Mouse (Mus musculus): ENCODE data around the gene Ucp3. TPM values are rescaled to one million over a fixed set of nuclear protein-coding genes. Genes with fewer than 3 reads are reported as not detected.
A peak's percentile ranks its signal among the peaks of the same experiment; 100 is the strongest.

Ucp3 gene
- polyA plus RNA-seq, 1 experiment, result 4.4 TPM

GRCm38 (mm10) chr7:100488474-100489048 lies 15.8 kb downstream of the Ucp3 start:
- Histone ChIP-seq H3K4me3 (replicated peaks; ENCODE audit: insufficient read depth, low read depth, low read length) (no peak overlapping the region), H3K27me3 (ENCODE audit: control insufficient read depth, insufficient read depth, low read length) (no peaks in the 10 kb centered on the region), H3K27ac (ENCODE audit: insufficient read depth, low read length) (no peak overlapping the region), H3K4me1 (ENCODE audit: control insufficient read depth, insufficient read depth, low read length) (no peaks in the 10 kb centered on the region)
- 28% methylated on average over 10 of the region's 10 CpGs for WGBS
- TF ChIP-seq CTCF (IDR thresholded peaks at IDR 0.05; ENCODE audit: borderline replicate concordance, insufficient read depth, low read depth, low read length), result no peak
- no peak for TF ChIP-seq POLR2A (IDR thresholded peaks at IDR 0.05; ENCODE audit: borderline replicate concordance, insufficient read depth, low read length)
- DNase-seq, result no peak

GRCm38 (mm10) chr7:100492391-100493116 lies 19.8 kb downstream of the Ucp3 start:
- 14% methylated on average over 36 of the region's 36 CpGs for WGBS
- H3K27ac ChIP-seq (ENCODE audit: insufficient read depth, low read length), result no peak overlapping the region

GRCm38 (mm10) chr7:100493117-100493483 lies 20.3 kb downstream of the Ucp3 start, which contains the start of gene Ucp2:
Gene Ucp2, plus strand, starts transcription at chr7:100493337.
- 2% methylated on average over 27 of the region's 27 CpGs for WGBS
- peak in 1 of 2 experiments; percentile 24 for DNase-seq
- Histone ChIP-seq H3K4me3 (replicated peaks; ENCODE audit: insufficient read depth, low read depth, low read length) (peak within 1 kb of the TSS; percentile 55), H3K27ac (ENCODE audit: insufficient read depth, low read length) (no peak within 1 kb of the TSS), H3K27me3 (ENCODE audit: control insufficient read depth, insufficient read depth, low read length) (no peaks in the 10 kb centered on the region), H3K4me1 (ENCODE audit: control insufficient read depth, insufficient read depth, low read length) (no peaks in the 10 kb centered on the region)
- no peak for TF ChIP-seq CTCF (IDR thresholded peaks at IDR 0.05; ENCODE audit: borderline replicate concordance, insufficient read depth, low read depth, low read length)
- 0 out of 2 replicates have a peak, but pooled peaks have one; percentile 14 for TF ChIP-seq POLR2A (IDR thresholded peaks at IDR 0.05; ENCODE audit: borderline replicate concordance, insufficient read depth, low read length)

More at GRCm38 (mm10) chr7:100492391-100493116, 19.8 kb downstream of the Ucp3 start:
- no peaks in the 10 kb centered on the region for H3K27me3 ChIP-seq (ENCODE audit: control insufficient read depth, insufficient read depth, low read length)
- TF ChIP-seq POLR2A (IDR thresholded peaks at IDR 0.05; ENCODE audit: borderline replicate concordance, insufficient read depth, low read length), result no peak
- no peak for TF ChIP-seq CTCF (IDR thresholded peaks at IDR 0.05; ENCODE audit: borderline replicate concordance, insufficient read depth, low read depth, low read length)
- no peak for DNase-seq
- H3K4me3 ChIP-seq (replicated peaks; ENCODE audit: insufficient read depth, low read depth, low read length), result peak overlapping the region; percentile 25
- H3K4me1 ChIP-seq (ENCODE audit: control insufficient read depth, insufficient read depth, low read length), result no peaks in the 10 kb centered on the region

DNA sequence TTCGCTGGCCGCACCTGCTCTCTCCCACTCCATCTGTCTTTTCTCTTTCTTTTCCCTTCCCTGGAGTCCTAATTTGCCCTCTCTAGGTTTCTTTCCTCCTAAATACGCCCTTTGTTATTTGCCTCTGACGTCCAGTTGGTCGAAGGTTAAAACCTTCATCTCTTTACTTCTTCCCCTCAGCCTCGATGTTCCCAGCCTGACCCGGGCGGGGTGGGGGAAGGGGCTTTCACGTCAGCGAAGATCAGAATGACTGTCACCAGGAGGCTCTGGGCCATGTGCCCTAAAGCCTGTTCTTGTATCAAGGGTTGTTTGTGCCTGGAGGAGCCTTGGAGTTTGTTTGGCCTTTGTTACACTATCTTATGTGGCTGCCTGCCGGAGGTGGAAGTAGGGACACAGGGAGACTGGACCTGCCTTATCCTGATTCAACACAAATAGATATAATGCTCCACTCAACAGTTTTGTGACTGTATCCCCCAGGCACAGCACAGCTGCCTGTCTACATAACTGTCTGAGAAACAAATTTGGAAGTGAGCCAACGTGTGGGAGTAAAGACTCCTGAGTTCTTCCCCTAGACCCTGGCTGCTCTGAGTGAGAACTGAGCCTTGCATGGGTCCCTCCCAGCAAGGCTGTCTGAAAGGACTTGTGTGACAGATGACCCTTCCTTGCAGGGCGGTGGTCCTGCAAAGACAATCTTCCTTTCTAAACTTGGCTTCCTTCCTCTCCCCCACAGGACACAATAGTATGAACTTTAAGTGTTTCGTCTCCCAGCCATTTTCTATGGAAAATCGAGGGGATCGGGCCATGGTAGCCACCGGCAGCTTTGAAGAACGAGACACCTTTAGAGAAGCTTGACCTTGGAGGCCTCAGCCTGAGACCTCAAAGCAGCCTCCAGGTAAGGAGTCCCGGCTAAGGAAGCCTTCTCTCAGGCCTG lies 21.0 kb downstream of the Ucp3 start:
- no peak for TF ChIP-seq POLR2A (IDR thresholded peaks at IDR 0.05; ENCODE audit: borderline replicate concordance, insufficient read depth, low read length)
- no peak for TF ChIP-seq CTCF (IDR thresholded peaks at IDR 0.05; ENCODE audit: borderline replicate concordance, insufficient read depth, low read depth, low read length)

DNA sequence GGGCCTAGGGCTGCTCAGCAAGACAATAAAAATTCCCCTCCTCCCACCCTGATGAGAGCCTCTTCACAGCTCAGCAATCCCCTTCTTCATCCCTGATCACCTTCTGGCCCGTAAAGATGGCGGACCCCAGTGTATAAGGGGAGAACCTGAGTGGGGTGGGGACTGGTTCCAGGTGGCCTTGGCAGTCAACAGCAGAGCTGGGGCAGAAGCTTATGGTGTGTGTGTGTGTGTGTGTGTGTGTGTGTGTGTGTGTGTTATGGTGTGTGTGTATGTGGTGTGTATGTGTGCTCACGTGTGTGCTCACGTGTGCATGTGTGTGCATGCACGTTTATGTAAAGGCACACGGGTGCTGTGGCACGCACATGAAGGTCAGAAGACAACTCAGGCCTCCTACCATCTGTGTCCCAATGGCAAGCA lies 21.6 kb downstream of the Ucp3 start:
- TF ChIP-seq CTCF (IDR thresholded peaks at IDR 0.05; ENCODE audit: borderline replicate concordance, insufficient read depth, low read depth, low read length) (no peak), POLR2A (IDR thresholded peaks at IDR 0.05; ENCODE audit: borderline replicate concordance, insufficient read depth, low read length) (no peak)
- no peak for DNase-seq
- Histone ChIP-seq H3K27me3 (ENCODE audit: control insufficient read depth, insufficient read depth, low read length) (no peaks in the 10 kb centered on the region), H3K27ac (ENCODE audit: insufficient read depth, low read length) (no peak overlapping the region), H3K4me1 (ENCODE audit: control insufficient read depth, insufficient read depth, low read length) (no peaks in the 10 kb centered on the region), H3K4me3 (replicated peaks; ENCODE audit: insufficient read depth, low read depth, low read length) (no peak overlapping the region)
- 97% methylated on average over 7 of the region's 7 CpGs for WGBS

More for the DNA sequence above, 21.0 kb downstream of the Ucp3 start:
- Histone ChIP-seq H3K4me3 (replicated peaks; ENCODE audit: insufficient read depth, low read depth, low read length) (peak overlapping the region; percentile 55), H3K27me3 (ENCODE audit: control insufficient read depth, insufficient read depth, low read length) (no peaks in the 10 kb centered on the region), H3K27ac (ENCODE audit: insufficient read depth, low read length) (no peak overlapping the region), H3K4me1 (ENCODE audit: control insufficient read depth, insufficient read depth, low read length) (no peaks in the 10 kb centered on the region)
- WGBS, result 46% methylated on average over 19 of the region's 19 CpGs
- DNase-seq, result no peak

DNA sequence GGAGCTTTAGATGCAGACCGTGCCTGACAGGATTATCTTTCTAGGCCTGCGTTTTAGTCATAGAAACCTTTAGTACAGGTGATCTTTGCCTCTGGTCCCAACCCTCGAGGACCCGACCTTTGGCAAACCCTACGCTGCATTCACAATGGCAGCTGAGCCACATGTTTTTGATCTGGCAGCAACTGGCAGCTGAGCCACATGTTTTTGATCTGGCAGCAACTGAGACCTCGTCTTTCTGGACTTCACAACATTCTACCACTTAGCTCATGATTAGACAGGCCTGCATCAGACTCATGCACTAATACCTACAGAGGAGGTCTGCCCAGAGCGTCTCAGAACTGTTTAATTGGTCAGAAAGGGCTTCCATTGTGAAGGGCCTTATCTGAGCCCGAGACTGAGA lies 22.3 kb downstream of the Ucp3 start:
- no peaks in the 10 kb centered on the region for H3K27me3 ChIP-seq (ENCODE audit: control insufficient read depth, insufficient read depth, low read length)
- H3K4me3 ChIP-seq (replicated peaks; ENCODE audit: insufficient read depth, low read depth, low read length), result no peak overlapping the region
- no peaks in the 10 kb centered on the region for H3K4me1 ChIP-seq (ENCODE audit: control insufficient read depth, insufficient read depth, low read length)
- no peak for DNase-seq
- WGBS, result 80% methylated on average over 8 of the region's 8 CpGs
- peak overlapping the region; percentile 4 for H3K27ac ChIP-seq (ENCODE audit: insufficient read depth, low read length)
- TF ChIP-seq POLR2A (IDR thresholded peaks at IDR 0.05; ENCODE audit: borderline replicate concordance, insufficient read depth, low read length), result no peak
- TF ChIP-seq CTCF (IDR thresholded peaks at IDR 0.05; ENCODE audit: borderline replicate concordance, insufficient read depth, low read depth, low read length), result no peak

GRCm38 (mm10) chr7:100495581-100496251 lies 22.9 kb downstream of the Ucp3 start:
- peak in 1 of 2 experiments; percentile 33 for DNase-seq
- TF ChIP-seq POLR2A (IDR thresholded peaks at IDR 0.05; ENCODE audit: borderline replicate concordance, insufficient read depth, low read length), result no peak
- TF ChIP-seq CTCF (IDR thresholded peaks at IDR 0.05; ENCODE audit: borderline replicate concordance, insufficient read depth, low read depth, low read length), result no peak
- Histone ChIP-seq H3K4me1 (ENCODE audit: control insufficient read depth, insufficient read depth, low read length) (no peaks in the 10 kb centered on the region), H3K4me3 (replicated peaks; ENCODE audit: insufficient read depth, low read depth, low read length) (no peak overlapping the region), H3K27me3 (ENCODE audit: control insufficient read depth, insufficient read depth, low read length) (no peaks in the 10 kb centered on the region), H3K27ac (ENCODE audit: insufficient read depth, low read length) (peak overlapping the region; percentile 4; the same call in 1 of the 2 replicates)
- 46% methylated on average over 11 of the region's 11 CpGs for WGBS

Data from cerebellum, adult 2 months (tissue).